Mouse (Mus musculus): ENCODE results near the gene Rhox6.

DNA sequence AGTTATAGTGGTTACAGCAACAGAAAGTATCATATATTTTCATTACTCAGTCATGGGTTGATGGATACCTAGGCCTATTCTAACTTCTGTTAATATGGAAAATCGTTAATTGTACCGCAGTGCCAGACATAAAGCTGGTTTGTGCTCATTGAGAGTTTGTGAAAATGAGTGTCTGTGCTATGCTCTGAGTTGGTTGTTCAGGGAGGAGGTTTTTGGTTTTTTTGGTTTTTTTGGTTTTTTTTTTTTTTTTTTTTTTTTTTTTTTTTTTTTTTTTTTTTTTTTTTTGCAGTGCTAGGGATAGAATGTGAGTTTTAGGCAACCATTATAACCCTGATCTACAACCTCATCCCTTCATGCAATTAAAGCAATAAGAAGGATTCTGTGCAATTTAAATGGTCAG is 44.9 kb downstream of the Rhox6 start:
- TF ChIP-seq CTCF (IDR thresholded peaks at IDR 0.05; ENCODE audit: low read depth) (no peak), EP300 (IDR thresholded peaks at IDR 0.05; ENCODE audit: low read depth) (no peak)

All from liver, embryonic 14.5 days (tissue).